Mouse (Mus musculus) layer of hippocampus, postnatal 36 days (tissue): ENCODE data around the gene Tfap2d. TPM values are rescaled to one million over a fixed set of nuclear protein-coding genes. Genes with fewer than 3 reads are reported as not detected.

ENCODE experiments used
- DNase-seq, 2 experiments: peaks; one replicate each; pipeline ENCODE4 v3.0.0; 2022
- total RNA-seq, 2 experiments: library from RNA; stranded (reverse); gene quantifications; 2 replicates each; pipeline ENCODE4 v1.2.3; 2021

The Tfap2d gene
- total RNA-seq, 2 experiments from 2014 or later: not detected

DNA sequence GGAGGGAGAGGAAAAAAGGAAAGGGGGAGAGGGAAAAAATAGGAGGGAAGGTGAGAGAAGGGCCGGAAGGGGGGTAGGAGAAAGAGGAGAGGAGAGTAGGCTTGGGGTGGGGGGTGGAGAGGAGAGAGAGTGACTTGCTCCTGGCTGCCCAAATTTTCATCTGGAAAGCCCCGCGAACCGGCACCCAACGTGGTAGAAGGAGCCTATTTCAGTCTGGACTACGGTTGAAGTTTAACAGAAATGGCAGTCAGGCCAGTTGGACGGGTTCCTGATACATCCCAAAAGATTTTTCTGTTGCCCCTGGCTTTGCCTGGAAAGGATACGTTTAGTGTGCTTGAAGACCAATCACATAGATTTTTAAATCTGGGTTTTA is 108.2 kb downstream of the Tfap2d start:
- no peak for DNase-seq

DNA sequence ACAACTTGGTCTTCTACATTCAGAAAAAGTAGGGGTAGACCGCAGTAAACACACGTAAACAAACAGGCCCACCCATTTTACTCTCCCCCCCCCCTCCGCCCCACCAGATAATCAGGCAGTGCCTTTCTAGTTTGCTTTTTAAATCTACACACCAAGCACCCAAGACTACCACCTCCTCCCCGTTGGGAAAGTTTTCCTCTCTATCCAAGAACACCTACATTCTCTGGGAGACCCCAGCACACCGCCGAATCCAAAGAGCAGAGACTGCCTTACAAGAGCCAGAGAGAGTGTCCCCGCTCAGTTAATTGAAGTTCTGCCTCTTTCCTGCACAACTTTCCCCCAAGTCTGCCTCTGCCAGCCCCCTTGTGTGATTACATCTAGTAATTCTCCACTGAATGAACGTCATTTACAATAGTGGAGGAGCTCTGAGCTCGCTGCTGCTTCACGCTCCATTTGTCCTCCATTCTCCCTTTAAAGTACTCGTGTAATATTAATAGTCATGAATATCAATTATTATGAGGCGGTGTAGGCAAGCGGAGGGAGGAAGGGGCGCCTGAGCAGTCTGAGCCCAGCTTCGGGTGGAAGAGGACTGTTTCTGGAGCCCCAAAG is 108.8 kb downstream of the Tfap2d start:
- DNase-seq: no peak

DNA sequence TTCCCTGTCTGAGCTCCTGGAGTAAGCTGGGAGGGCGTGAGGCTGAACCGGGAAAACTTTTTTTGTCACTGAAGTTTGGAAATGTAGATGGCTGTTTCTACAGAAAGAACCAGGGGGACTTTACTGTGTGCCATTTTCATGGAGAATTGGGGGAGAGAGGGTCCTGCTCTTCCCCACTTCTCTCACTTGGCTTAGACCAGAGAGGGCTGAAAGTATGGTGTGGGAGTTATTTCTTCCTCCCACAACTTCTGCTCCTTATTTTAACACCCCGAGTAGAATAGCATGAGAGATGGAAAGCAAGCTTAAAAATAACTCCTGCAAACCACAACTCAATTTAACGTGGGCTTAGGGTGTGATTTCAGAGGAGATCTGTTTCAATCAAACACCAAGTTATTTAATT is 109.9 kb downstream of the Tfap2d start:
- no peak for DNase-seq

DNA sequence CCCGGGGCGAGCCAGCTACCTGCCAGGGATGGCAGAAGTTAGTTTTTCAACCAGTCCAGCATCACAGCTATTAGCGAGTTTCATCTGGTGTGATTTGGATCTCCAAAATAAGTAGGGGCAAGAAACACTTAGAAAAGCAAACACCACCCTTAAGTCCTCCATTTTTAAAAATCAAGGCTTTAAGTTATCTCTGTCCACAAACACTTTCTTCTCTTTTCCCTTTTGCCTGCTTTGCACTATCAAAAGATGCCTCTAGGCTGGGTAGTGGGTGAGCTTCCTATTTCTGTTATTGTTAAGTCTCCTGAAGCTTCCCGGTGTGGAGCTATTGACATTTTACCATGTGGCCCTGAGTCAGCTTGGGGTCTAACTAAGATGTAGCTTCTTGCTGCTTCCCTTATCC is 110.3 kb downstream of the Tfap2d start:
- no peak for DNase-seq

DNA sequence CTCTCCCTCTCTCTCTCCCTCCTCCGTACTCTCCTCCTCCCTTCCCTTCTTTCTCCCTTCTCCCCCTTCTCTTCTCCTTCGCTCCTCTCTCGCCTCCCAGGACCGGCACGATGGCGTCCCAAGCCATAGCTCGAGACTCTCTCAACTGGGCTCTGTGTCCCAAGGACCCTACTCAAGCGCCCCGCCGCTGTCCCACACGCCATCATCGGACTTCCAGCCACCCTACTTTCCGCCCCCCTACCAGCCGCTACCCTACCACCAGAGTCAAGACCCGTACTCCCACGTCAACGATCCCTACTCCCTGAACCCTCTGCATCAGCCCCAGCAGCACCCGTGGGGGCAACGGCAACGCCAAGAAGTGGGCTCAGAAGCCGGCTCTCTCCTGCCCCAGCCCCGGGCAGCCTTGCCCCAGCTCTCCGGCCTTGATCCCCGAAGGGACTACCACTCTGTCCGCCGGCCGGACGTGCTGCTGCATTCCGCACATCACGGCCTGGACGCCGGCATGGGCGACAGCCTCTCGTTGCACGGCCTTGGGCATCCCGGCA is 111.1 kb downstream of the Tfap2d start:
- no peak for DNase-seq

Other genes starting within 250 kb of the Tfap2d start
- gene Tfap2b, start 105.9 kb downstream of the Tfap2d start, total RNA-seq: under 1 TPM; 0.07 to 0.10 TPM